Mouse (Mus musculus) layer of hippocampus, adult 8-10 months (tissue): ENCODE data around the gene Zfp318. TPM values are rescaled to one million over a fixed set of nuclear protein-coding genes. Genes with fewer than 3 reads are reported as not detected.

Experiments used
- DNase-seq, 2 experiments: peaks; one replicate each; pipeline ENCODE4 v3.0.0; 2022; ENCODE audit warnings: low spot score in 2 of 2
- total RNA-seq, 4 experiments: library from RNA; stranded (reverse); gene quantifications; 2 replicates each; pipeline ENCODE4 v1.2.4; 2022

Zfp318 gene
- total RNA-seq = 10 to 100 TPM; 58.6 to 65.2 (median 62.2) TPM

DNA sequence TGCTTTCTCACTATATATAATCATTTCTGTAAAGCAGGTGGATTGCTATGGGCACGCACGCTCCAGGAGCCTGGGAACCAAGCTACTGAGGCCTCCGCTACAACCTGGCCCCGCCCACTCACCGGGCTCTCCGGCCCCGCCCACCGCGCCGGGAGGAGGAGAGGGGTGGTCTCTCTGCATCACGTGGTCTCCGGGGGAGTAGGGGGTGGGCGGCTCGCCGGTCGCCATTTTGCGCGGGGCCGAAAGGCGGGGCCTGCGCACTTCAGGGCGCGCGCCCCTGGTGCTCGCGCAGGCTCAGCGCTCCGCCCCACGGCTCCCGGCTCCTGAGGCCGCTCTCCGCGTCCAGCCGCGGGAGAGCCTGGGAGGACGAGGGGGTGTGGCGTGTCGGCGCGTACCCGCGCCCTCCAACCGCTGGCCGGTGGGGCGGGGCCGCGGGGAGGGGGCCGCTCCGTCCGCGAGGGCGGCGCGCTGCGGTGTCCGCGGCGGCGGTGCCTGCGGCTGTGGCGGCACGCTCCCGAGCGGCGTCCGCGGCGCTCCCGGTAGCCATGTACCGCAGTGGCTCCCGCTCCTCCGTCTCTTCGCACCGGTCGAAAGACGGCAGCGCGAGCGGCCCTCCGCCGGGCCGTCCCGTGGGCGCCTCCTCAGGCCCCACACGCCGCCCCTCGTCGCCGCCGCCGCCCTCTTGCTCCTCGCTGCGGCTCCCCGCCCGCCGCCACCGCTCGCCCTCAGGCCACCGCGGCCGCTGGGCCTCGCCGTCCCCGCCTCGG is at the start of gene Zfp318:
TSS of gene Zfp318 (plus strand) at position 438 of the 767 bp plus-strand sequence.
- peak; percentile 95 to 96 for DNase-seq

DNA sequence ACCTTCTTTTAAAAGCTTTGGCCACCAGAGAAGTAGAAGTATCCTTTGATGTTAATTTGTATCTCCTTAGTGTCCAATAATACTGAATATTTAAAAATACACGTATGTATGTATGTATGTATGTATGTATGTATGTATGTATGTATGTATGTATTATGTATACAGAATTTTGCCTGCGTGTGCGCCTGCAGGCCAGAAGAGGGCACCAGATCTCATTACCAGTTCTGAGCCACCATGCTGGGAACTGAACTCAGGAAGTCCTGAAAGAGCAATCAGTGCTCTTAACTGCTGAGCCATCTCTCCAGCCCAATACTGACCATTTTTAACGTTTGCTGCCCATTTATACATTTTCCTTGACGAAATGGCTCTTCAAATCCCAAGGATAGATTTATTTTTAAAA is 47.1 kb upstream of the Zfp318 start:
- no peak for DNase-seq

DNA sequence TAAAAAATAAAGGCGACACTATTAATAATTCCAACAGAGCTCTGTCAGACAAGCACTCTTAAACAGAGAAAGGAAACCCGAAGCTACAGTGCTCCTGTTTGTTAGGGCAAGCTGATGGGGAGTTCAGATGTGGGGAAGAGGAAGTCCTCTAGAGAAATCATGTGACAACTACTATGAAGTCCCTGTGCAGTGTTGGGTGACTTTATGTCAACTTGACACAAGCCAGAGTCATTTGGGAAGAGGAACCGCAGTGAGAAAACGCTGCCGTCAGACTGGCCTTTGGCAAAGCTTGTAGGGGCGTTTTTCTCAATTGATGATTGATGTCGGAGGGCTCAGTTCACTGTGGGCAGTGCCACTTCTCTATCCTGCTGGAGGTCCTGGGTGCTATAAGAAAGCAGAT is 42.3 kb upstream of the Zfp318 start:
- DNase-seq = no peak

DNA sequence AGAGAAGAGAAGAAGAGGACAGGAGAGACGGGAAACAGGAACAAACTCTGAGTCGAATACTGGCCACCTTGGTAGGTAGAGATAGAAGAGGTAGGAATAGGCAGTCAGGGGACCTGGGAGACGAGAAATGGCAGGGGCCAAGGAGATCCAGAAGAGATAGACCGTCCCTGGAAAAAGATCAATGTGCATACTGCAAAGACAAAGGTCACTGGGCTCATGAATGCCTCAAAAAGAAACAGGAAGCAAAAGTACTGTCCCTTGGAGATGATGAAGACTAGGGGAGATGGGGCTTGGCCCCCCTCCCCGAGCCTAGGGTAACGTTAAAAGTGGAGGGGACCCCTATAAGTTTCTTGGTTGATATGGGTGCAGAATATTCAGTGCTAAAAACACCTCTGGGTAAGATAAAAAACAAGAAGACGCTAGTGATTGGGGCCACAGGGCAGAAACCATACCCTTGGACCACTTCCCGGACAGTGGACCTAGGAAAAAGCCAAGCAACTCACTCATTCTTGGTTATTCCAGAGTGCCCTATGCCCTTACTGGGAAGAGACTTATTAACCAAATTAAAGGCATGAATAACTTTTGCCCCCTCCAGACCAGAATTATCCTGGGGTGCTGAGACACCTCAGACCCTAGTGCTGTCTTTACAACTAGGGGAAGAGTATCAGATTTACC is 32.4 kb upstream of the Zfp318 start:
- no peak for DNase-seq

DNA sequence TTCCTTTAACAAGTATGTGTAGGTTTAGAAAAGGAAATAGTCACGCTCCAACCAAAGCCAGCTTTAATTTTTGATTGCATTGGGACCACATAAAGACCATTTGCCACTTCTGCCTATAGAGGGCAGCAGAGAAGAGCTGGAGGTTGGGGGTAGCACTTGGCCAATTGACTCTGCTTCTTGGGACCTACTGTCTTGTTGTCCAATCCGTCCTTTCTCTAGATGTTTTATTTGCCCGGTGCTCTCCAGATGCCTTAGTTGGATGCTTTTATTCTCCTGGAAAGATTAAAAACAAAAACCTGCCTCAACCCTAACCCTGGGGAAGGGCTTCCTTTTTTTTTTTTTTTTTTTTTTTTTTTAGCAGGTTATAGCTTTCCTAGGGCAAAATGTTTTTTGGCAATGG is 11.7 kb upstream of the Zfp318 start:
- DNase-seq = no peak

DNA sequence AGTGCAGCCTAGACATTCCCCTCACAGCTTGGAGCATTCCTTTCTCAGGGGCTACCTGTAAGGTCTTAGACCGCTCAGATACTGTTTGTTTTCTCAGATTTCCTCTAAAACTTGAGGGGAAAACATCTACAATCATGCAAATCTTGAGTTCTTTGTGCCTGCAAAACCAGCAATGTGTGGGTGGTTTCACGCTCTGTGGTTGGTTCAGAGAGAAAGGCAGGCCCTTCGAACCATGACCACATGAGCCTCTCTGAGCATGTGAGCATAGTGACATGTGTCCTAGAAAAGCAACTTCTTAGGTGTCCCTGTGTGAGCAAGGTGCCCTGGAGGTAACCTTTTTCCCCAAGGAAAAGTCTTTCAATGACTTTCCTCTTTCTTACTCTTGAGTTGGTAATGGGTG is 5.0 kb upstream of the Zfp318 start:
- no peak for DNase-seq

DNA sequence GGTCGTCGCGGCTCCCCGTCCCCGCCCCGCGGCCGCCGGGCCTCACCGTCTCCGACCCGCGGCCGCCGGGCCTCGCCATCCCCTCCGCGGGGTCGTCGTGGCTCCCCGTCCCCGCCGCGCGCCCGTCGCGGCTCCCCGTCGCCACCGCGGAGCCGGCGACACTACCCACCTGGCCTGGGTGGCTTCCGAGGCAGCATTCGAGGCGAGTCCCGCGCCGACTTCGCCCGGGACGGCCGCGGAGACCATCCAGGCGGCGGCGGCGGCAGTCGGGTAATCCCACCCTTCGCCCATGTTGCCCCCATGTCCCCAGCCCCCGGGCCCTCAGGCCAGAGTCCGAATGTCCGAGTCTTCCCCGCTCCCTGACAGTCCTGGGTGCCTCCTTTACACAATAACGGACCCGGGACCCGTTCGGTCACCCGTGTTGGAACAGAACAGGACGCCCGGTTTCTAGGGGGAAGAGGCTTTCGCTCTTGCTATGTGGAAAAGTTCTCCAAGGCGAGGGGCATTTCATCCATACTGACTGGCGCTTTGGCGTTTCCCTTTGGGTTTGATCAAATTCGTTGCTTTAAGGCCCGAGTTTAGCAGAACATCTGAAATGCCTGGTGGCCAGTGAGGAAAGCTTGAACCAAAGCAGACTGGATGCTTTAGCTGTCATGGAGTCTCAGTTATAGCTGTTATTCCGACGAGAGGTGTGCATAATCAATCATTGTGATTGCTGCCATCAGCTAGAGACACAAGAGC is 700 bp downstream of the Zfp318 start:
- no peak for DNase-seq

DNA sequence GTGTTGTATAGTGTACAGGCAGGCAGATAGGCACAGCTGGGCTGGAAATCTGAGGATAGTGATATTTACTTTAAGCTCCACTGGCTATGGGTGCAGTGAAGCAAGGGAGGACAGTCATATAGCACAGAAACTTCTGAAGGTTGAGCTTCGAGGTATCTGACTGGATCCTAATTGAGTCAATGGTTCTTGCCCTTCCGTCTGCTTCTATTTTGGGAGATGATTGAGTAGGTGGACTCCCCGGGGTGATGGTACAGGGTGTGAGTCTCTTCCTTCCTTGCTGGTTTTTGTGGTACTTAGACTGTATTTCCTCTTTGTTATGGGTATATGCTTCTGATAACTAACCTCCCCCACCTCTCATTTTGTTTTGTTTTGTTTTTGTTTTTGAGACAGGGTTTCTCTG is 4.7 kb downstream of the Zfp318 start:
- no peak for DNase-seq

DNA sequence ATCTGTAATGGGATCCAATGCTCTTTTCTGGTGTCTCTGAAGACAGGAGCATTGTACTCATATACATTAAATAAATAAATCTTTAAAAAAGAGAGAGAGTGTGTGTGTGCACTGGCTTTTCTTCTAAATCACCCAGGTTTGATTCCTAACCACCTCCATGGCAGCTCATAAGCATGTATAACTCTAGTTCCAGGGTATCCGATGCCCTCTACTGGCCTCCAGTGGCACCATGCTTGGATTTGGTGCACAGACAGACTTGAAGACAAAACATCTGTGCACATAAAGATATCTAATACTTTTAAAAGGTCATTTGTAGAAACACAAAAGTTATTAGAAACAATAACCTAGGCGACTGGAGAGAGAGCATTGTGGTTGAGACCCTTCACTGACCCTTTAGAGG is 9.5 kb downstream of the Zfp318 start:
- no peak for DNase-seq

DNA sequence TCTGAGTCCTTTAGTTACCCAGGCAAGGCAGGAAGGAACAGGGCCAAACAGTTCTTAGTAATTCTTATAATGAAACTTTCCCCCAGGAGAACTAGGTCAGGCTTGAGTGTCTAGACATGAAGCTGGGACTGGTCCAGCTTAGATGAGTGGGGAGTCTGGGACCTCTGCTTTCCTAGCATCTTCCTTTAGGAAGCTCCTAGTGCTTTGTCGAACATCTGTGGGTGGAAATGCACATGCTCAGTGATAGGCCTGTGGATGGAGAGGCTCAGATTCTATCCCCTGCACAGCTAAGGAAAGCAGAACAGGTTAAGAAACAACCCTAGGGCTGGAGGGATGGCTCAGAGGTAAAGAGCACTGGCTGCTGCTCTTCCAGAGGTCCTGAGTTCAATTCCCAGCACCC is 11.1 kb downstream of the Zfp318 start:
- DNase-seq = no peak

DNA sequence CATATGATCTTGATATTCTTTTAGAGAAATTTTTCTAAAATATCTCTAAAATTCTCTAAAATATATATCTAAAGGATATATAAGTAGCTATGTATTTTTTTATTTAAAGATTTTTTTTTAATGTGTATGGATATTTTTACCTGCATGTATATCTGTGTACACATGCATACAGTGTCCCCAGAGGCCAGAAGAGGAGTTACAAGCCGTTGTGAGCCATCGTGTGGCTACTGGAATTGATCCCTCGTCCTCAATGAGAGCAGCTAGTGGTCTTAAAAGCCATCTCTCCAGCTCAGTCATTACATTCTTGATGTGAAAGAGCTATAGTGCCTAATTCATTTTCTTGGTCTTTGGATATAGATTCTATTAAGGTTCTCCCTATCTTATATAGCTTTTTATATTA is 24.9 kb downstream of the Zfp318 start:
- no peak for DNase-seq

DNA sequence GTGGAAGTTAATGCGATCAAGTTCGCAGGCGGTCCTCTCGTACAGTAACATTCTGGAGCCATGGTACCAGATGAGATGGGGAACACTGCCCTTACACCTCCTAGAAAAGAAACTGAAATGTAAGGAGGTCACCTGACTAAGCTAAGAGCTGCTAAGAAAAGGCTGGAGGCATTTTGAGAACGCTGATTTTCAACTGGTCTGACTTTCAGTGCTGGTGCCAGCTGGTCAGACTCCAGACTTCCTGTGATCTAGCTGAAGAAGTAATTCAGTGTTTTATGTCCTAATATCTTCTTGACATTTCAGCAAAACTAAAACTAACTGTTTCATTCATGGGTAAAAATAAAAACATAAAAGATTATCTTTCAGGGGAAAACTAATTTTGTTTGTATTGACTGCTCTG is 35.1 kb downstream of the Zfp318 start:
- no peak for DNase-seq

DNA sequence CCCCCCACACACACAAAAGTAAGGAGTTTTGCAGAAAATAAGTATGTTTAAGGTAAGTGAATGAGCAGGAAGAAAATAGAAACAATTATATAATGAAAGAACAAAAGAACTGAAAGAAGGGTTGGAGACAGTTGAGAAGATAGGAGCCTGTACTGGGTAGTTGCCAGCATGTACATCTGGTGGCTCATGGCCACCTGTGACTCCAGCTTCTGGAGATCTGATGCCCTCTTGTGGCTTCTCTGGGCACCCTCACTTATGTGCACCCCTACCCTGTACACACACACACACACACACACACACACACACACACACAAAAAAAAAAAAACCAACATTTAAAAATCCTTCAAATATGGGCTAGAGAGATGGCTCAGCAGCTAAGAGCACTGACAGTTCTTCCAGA is 36.2 kb downstream of the Zfp318 start:
- DNase-seq = no peak

DNA sequence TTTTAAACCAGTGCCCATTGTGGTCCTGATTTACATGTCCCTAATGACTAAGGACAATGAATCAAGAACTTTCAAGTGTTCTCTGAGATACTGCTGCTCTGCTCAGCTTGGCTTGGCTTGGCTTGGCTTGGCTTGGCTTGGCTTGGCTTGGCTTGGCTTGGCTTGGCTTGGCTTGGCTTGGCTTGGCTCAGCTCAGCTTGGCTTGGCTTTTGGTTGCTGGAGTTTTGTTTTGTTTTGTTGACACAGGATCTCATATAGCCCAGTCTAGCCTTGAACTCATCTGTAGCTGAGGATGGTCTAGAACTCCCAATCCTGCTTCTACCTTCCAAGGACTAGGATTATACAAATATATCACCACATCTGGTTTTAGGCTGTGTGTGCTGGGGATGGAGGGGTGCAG is 43.0 kb downstream of the Zfp318 start:
- no peak for DNase-seq

DNA sequence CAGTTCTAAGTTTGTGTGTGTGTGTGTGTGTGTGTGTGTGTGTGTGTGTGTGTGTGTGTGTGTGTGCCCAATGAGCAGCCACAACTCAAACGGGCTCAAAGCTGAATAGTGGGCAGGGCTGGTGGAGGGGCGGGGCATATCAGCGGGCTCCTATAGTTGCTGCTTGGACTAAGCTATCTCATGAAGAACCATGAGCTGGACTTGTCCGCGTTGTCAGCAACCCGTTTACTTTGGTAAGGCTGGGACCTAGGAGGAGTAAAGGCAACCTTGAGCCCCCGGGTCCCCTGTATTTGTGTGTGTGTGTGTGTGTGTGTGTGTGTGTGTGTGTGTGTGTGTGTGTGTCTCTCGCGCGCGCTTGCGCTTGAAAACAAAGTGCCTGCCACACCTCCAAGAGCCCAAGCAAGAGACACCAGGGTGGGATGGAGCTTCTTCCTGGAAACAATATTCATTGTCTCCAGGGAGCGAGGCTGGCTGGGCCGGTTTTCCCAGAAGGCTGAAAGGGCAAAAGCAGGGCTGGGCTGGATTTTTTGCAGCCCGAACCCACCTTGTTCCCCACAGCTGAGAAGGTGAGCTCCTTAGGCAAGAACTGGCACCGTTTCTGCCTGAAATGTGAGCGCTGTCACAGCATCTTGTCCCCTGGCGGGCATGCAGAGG is 45.4 kb downstream of the Zfp318 start, which contains the start of gene Crip3:
TSS of gene Crip3 (plus strand) at position 166 of the 654 bp plus-strand sequence.
- no peak for DNase-seq

DNA sequence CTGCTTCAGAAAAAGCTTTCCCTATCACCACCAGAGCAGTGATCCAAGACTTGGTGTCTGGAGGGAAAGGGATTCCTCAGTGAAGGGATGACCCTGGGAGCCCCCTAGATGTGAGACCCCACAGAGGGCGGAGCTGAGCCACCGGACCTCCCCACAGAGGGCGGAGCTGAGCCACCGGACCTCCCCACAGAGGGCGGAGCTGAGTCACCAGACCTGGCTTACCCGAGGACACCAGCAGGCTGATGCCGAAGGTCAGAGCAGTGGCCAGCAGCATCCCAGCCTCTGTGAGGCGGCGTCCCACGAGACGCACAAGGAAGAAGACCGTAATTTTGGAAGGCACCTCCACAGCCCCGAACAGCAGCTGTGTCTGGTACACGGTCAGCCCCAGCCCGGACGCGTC is 50.1 kb downstream of the Zfp318 start:
- no peak for DNase-seq

DNA sequence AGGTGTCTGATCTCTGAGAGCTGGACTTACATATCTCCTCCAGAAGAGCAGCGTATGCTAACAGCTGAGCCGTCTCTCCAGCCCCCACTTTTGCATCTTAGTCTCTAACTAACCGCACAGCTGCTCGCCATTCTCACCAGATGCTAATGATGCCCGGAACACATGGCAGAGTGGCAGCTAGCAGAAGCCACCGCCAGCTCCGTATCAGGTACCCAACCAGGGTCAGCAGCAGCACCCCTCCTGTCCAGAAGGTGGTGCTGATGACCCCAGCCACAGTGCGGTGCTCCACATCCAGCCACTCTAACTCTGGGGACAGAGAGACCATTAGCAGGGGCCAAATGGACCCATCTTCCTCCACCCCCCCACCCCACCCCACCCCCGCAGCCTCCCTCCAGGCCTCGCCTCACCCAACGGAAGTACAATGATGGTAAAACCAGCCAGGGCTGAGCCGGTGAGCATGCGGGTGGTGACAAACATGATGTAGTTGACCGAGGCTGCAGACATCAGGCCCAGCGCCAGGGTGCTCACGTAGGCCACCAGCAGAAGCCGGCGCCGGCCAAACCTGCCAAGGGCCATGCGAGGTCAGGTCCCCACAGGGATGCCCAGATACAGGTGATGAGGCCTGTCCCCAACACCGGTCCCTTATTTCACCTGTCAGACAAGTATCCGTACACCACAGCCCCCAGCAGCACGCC is 53.3 kb downstream of the Zfp318 start:
- no peak for DNase-seq

DNA sequence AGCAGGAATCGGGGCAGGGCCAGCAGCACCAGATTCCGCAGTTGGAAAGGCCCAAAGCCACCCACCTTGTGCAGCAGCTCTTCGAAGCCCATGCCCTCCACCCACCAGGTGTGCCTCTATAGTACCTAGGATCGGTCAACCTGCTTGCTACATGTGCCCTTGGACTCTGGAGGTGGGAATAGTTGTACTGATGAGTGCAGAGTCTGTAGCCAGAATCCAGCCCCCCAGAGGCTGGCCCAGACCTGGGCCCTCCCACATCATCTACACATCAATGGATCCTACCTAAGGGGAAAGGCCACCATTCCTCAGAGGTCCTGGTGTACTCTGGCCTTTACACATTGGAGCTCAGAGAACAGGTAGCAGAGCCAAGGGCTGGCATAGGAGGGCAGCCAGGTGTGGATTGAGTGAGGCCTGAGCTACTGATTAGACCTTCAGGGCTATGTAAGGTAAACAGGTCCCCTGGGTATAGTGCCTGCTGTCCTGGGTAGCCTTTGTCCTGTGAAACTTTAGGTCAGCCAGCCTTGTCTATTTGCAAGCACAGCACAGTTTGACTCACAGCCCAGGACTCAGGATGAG is 54.9 kb downstream of the Zfp318 start, which contains the start of gene Slc22a7:
TSS of gene Slc22a7 (minus strand) at position 160 of the 576 bp plus-strand sequence.
- DNase-seq = no peak

DNA sequence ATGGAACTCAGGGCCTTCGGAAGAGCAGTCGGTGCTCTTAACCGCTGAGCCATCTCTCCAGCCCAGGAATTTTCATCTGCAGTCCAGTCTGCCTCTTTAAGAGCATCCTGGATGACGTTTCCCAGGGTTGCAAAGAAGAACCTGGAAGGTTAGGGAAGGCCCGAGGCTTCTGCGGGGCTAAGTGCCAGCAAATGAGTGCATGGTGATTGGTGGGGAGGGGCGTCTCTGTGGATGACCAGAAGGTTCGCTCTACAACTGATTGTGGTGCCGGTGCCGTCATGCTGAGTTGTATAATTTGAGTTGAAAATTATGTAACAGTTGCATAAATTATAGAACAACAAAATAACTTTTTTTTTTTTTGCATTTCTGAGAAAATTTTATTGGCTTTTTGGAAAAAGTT is 55.6 kb downstream of the Zfp318 start:
- no peak for DNase-seq

DNA sequence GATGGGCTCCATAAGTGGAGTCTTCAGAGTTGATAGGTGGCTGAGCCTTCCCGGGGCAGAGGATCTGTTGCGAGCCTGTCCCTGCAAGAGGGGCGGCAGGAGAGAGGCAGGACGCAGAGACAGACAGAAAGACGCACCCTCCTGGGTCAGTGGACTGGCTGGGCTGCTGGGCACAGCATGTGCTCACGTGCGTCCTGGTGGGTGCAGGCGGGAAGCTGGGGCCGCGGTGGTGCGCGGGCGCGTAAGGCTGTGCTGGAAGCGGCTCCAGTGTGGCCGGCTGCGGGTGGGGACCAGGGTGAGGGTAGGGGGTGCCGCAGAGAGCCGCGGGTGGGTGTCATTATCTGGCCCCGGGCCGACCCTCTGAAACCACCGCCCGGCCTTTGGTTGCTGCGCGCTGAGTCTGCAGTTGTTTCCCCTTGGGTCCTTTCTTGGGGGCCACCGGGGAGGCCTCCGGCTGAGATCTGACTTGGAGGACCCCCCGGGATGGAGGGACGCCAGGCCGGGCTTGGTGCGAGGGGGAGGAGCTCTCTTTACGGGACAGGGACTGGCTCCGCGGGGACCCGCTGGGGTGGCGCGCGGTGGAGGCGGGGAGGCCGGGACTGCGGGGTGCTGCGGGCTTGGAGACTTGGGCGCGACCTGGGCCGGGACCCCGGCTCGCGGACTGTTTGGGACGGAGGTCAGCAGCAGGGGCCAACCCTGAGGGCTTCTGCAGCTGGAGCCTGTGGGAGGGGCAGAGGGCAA is 61.5 kb downstream of the Zfp318 start:
- no peak for DNase-seq
